Mouse (Mus musculus) G1E (cell line): Measurements from ENCODE around the gene Msl1. TPM values are rescaled to one million over a fixed set of nuclear protein-coding genes. Genes with fewer than 3 reads are reported as not detected.

Experiments
- ATAC-seq: 2 replicates; pipeline ENCODE4 v1.8.0; 2016; ENCODE audit warnings: mild to moderate bottlenecking; ENCODE audit not compliant: insufficient number of reproducible peaks, poor library complexity, low FRiP score, severe bottlenecking; ENCODE audit errors: extremely low read depth
- DNase-seq: peaks from one replicate; pipeline ENCODE4 v3.0.0; 2012; ENCODE audit warnings: low spot score
- H3K27me3 ChIP-seq: 2 replicates; pipeline ENCODE4 v1.6.1; 2012; ENCODE audit warnings: mild to moderate bottlenecking, low read length, inconsistent platforms; ENCODE audit not compliant: insufficient read depth
- H3K36me3 ChIP-seq: replicated peaks from 2 replicates; pipeline ENCODE3; 2012; ENCODE audit warnings: mild to moderate bottlenecking, inconsistent platforms
- H3K4me1 ChIP-seq: 2 replicates; pipeline ENCODE4 v1.6.1; 2012; ENCODE audit warnings: low read depth, low read length, inconsistent platforms, mixed read lengths; ENCODE audit not compliant: insufficient read depth
- H3K4me3 ChIP-seq: 2 replicates; pipeline ENCODE4 v1.5.1; 2012; ENCODE audit warnings: low read depth, mild to moderate bottlenecking, inconsistent platforms, low read length, moderate library complexity, mixed read lengths
- H3K9me3 ChIP-seq: replicated peaks from 2 replicates; pipeline ENCODE4 v1.6.1; 2012; ENCODE audit warnings: inconsistent platforms
- CTCF ChIP-seq: IDR thresholded peaks from 2 replicates; pipeline ENCODE4 v1.5.1; 2012; ENCODE audit warnings: low read depth, low read length, inconsistent platforms, mixed read lengths
- GATA1 ChIP-seq: IDR thresholded peaks from 2 replicates; pipeline ENCODE4 v1.6.1; 2012; ENCODE audit warnings: borderline replicate concordance, low read length, inconsistent platforms, mixed read lengths
- GATA2 ChIP-seq: IDR thresholded peaks from 2 replicates; pipeline ENCODE4 v1.6.1; 2012; ENCODE audit warnings: low read depth, low read length, inconsistent platforms, borderline replicate concordance
- POLR2AphosphoS5 ChIP-seq: IDR thresholded peaks from 2 replicates; pipeline ENCODE4 v1.6.1; 2012; ENCODE audit warnings: low read depth, low read length, inconsistent platforms; ENCODE audit not compliant: insufficient replicate concordance
- TAL1 ChIP-seq: conservative IDR thresholded peaks from 2 replicates; pipeline ENCODE4 v1.6.1; 2012; ENCODE audit warnings: low read depth, low read length, inconsistent platforms, mixed read lengths
- polyA plus RNA-seq: library from polyadenylated mRNA; stranded (reverse); fragments of >175 nt; gene quantifications from 2 replicates; pipeline ENCODE4 v1.2.3, GENCODE M21; 2012
- total RNA-seq, 2 experiments: library from RNA; stranded (forward) in 1 of 2; stranded (reverse) in 1 of 2; fragments of 200-1000 nt in 1 of 2; fragments of >200 nt in 1 of 2; fragmentation: Nextera tagmentation in 1 of 2; gene quantifications; 2 replicates each; pipeline ENCODE4 v1.2.3; 2014 to 2017

Msl1 gene
- total and polyA plus RNA-seq, 3 experiments, result 36.5 to 45.6 (median 38.0) TPM

DNA sequence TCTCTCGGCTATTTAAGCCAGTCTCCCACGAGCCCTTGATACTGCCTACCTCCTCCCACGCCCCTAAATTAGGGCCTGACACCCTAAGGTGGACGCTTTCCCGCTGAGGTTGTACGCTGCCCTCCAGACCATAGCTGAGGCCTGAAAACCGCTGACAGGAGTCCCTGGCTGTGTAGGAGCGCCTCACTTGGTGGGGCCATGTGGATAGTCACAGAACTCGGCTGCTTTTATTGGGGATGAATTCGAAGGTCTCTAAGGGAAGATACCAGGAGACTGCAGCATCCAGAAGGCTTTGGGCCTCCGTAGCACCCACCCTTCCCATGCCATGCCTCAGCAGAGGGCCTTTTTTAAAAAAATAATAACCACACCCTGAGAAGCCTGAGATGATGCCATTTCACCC is 42.6 kb downstream of the Msl1 start:
- ATAC-seq (no peak), DNase-seq (no peak)
- no peak for TF ChIP-seq GATA1
- no peak for TF ChIP-seq TAL1
- TF ChIP-seq POLR2AphosphoS5, result no peak
- TF ChIP-seq CTCF, result no peak
- no peak for TF ChIP-seq GATA2
- Histone ChIP-seq H3K4me1 (peaks cover 27% of the 10 kb centered on the region), H3K36me3 (peaks cover 34% of the 10 kb centered on the region), H3K4me3 (no peak overlapping the region), H3K9me3 (no peaks in the 10 kb centered on the region), H3K27me3 (peaks cover 45% of the 10 kb centered on the region)

- Histone ChIP-seq H3K9me3 (no peaks in the 10 kb centered on the region), H3K4me1 (peaks cover 27% of the 10 kb centered on the region), H3K4me3 (no peak overlapping the region), H3K27me3 (peaks cover 46% of the 10 kb centered on the region), H3K36me3 (peaks cover 28% of the 10 kb centered on the region)
- DNase-seq, result no peak
- no peak for ATAC-seq
- TF ChIP-seq GATA1 (no peak), GATA2 (no peak), TAL1 (no peak), CTCF (no peak), POLR2AphosphoS5 (no peak)
Observed at GRCm38 (mm10) chr11:98838512-98838911, 43.2 kb downstream of the Msl1 start.

DNA sequence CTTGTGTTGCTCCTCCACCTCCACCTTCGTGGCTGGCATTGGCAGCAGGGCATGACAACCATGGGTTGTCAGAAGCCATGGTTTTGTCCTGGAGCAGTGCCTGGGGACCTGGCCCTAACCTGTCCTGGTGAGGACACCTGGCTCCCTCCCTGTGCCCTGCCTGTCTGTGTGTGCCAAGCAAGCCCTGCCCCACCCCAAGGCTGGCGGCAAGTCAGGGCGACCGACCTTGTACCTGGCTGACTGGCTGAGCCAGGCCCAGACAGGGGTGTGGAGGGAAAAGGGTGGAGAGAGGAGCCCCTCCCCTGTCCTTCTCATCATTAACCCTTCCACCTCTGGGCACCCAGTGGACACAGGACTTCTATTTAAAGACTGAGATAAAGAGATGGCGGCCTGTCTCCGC is 44.1 kb downstream of the Msl1 start:
- ATAC-seq, result no peak
- H3K27me3 ChIP-seq, result peaks cover 52% of the 10 kb centered on the region

DNA sequence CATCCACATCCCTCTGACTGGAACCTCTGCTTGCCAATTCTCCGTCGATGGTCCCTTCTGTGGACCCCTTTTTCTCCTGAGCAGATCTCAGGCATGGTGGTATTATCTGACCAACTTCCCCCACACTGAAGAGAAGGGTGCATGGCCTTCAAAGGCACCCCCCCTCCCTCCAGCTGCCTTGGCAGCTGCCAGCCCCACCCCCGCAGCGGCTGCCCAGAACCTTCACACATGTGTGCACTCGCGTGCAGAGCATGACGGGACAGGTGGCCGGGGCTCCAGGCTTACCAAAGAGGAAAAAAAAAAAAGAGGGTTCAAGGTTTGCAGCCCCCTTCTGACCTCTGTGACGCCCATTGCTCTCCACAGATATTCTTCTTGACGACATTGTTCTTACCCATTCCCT is 44.6 kb downstream of the Msl1 start:
- peaks cover 56% of the 10 kb centered on the region for H3K27me3 ChIP-seq

More for the DNA sequence above, 44.1 kb downstream of the Msl1 start:
- Histone ChIP-seq H3K4me1 (peaks cover 27% of the 10 kb centered on the region), H3K9me3 (no peaks in the 10 kb centered on the region), H3K36me3 (peaks cover 20% of the 10 kb centered on the region), H3K4me3 (no peak overlapping the region)
- TF ChIP-seq GATA1, result no peak
- no peak for TF ChIP-seq GATA2
- no peak for TF ChIP-seq POLR2AphosphoS5
- TF ChIP-seq CTCF, result no peak
- no peak for TF ChIP-seq TAL1
- no peak for DNase-seq

DNA sequence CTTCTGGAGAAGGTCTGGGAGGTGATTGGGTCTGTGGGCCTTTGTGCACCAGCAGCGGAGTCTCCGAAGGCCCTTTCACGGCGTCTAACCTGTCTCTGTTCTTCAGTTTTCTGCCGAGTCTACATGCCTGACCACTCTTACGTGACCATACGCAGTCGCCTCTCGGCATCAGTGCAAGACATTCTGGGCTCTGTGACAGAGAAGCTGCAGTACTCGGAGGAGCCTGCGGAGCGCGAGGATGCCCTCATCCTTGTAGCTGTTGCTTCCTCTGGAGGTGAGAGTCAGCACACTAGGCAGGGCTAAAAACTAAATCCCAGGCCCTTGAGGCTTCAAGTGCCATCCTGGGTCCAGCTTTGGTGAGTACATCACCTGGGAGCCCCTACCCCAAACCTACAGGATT is 50.7 kb downstream of the Msl1 start:
- no peaks in the 10 kb centered on the region for H3K9me3 ChIP-seq
- ATAC-seq (no peak), DNase-seq (no peak)
- H3K27me3 ChIP-seq, result peaks cover 61% of the 10 kb centered on the region
- peaks cover 6% of the 10 kb centered on the region; the same call in 1 of the 2 replicates for H3K4me1 ChIP-seq
- H3K36me3 ChIP-seq, result no peaks in the 10 kb centered on the region
- TF ChIP-seq GATA2 (no peak), GATA1 (no peak), CTCF (no peak), POLR2AphosphoS5 (no peak), TAL1 (no peak)
- H3K4me3 ChIP-seq, result no peak overlapping the region

More for the DNA sequence above, 44.6 kb downstream of the Msl1 start:
- Histone ChIP-seq H3K4me3 (no peak overlapping the region), H3K9me3 (no peaks in the 10 kb centered on the region), H3K4me1 (peaks cover 27% of the 10 kb centered on the region), H3K36me3 (peaks cover 15% of the 10 kb centered on the region)
- no peak for ATAC-seq
- TF ChIP-seq GATA1 (no peak), TAL1 (no peak)
- DNase-seq, result no peak

- Histone ChIP-seq H3K36me3 (no peaks in the 10 kb centered on the region), H3K9me3 (no peaks in the 10 kb centered on the region), H3K4me1 (peaks cover 9% of the 10 kb centered on the region; the same call in 1 of the 2 replicates), H3K4me3 (no peak overlapping the region), H3K27me3 (peaks cover 66% of the 10 kb centered on the region)
- DNase-seq (no peak), ATAC-seq (no peak)
- TF ChIP-seq TAL1, result no peak
- TF ChIP-seq POLR2AphosphoS5, result no peak
- TF ChIP-seq GATA2, result no peak
- TF ChIP-seq GATA1, result no peak
Observed at GRCm38 (mm10) chr11:98846865-98847604, 51.7 kb downstream of the Msl1 start.
